Mouse (Mus musculus) neural tube, embryonic 14.5 days (tissue): ENCODE measurements at regions not wholly inside any gene's neighbourhood (a gene's known extent, or its start where the extent isn't known, plus 50 kb on each side); places are given as distances from the start of the nearest gene placed in this dataset.

ENCODE experiments used
- ATAC-seq: fragments of 200-750 bp; cut with Nextera tagmentation; 2 replicates; pipeline ENCODE4 v1.8.0; 2017; ENCODE audit warnings: low read depth, mild to moderate bottlenecking, moderate TSS enrichment, moderate library complexity
- H3K27ac ChIP-seq: fragments of 300-500 bp; sonication (generic); 2 replicates; pipeline ENCODE4 v1.5.1; 2014; ENCODE audit warnings: low read depth, mild to moderate bottlenecking, control low read depth, low read length, moderate library complexity, mixed read lengths
- H3K27me3 ChIP-seq: fragments of 300-500 bp; sonication (generic); 2 replicates; pipeline ENCODE4 v1.6.1; 2014; ENCODE audit warnings: low read length; ENCODE audit not compliant: control insufficient read depth, insufficient read depth
- H3K36me3 ChIP-seq: fragments of 300-500 bp; sonication (generic); 2 replicates; pipeline ENCODE4 v1.6.1; 2014; ENCODE audit warnings: low read length, mixed read lengths; ENCODE audit not compliant: control insufficient read depth, insufficient read depth
- H3K4me1 ChIP-seq: fragments of 300-500 bp; sonication (generic); 2 replicates; pipeline ENCODE4 v1.6.1; 2014; ENCODE audit warnings: low read length; ENCODE audit not compliant: control insufficient read depth, insufficient read depth
- H3K4me2 ChIP-seq: fragments of 300-500 bp; sonication (generic); 2 replicates; pipeline ENCODE4 v1.6.1; 2014; ENCODE audit warnings: mild to moderate bottlenecking, low read depth, low read length, control low read depth
- H3K4me3 ChIP-seq: fragments of 300-500 bp; sonication (generic); 2 replicates; pipeline ENCODE4 v1.5.1; 2014; ENCODE audit warnings: low read depth, low read length, control low read depth, mixed read lengths
- H3K9ac ChIP-seq: fragments of 300-500 bp; sonication (generic); replicated peaks from 2 replicates; pipeline ENCODE4 v1.6.1; 2014; ENCODE audit warnings: low read depth, mild to moderate bottlenecking, control low read depth, low read length, mixed read lengths
- H3K9me3 ChIP-seq: fragments of 300-500 bp; sonication (generic); 2 replicates; pipeline ENCODE4 v1.6.1; 2016; ENCODE audit warnings: low read length; ENCODE audit not compliant: control insufficient read depth
- WGBS: fragments of 180-500 bp; shearing (Covaris S2); extraction: QIAGEN DNeasy Blood & Tissue Kit; methylation state at CpG from one replicate; pipeline ENCODE4 v1.1.7; 2014; 5-methylcytosine and 5-hydroxymethylcytosine counted together

- no peak for ATAC-seq
- no peaks in the 10 kb centered on the region for H3K9me3 ChIP-seq
- 90% methylated on average over 4 of the region's 4 CpGs for WGBS
Measured at GRCm38 (mm10) chr10:17450240-17450639, 272.8 kb upstream of the Cited2 start.

GRCm38 (mm10) chr10:17470880-17471279 is 252.1 kb upstream of the Cited2 start:
- 87% methylated on average over 4 of the region's 4 CpGs for WGBS
- no peaks in the 10 kb centered on the region for H3K27me3 ChIP-seq
- H3K36me3 ChIP-seq, result no peaks in the 10 kb centered on the region
- no peak overlapping the region for H3K4me2 ChIP-seq
- no peak for ATAC-seq
- H3K9ac ChIP-seq, result no peak overlapping the region
- H3K9me3 ChIP-seq, result no peaks in the 10 kb centered on the region
- H3K4me1 ChIP-seq, result no peaks in the 10 kb centered on the region
- H3K4me3 ChIP-seq, result no peak overlapping the region
- H3K27ac ChIP-seq, result no peak overlapping the region

More at GRCm38 (mm10) chr10:17450240-17450639, 272.8 kb upstream of the Cited2 start:
- Histone ChIP-seq H3K27me3 (no peaks in the 10 kb centered on the region), H3K27ac (no peak overlapping the region), H3K36me3 (no peaks in the 10 kb centered on the region), H3K4me3 (no peak overlapping the region), H3K4me1 (no peaks in the 10 kb centered on the region), H3K9ac (no peak overlapping the region), H3K4me2 (no peak overlapping the region)

- 58% methylated on average over 5 of the region's 5 CpGs for WGBS
- no peaks in the 10 kb centered on the region for H3K9me3 ChIP-seq
Measured at GRCm38 (mm10) chr10:17472536-17472935, 250.5 kb upstream of the Cited2 start.

GRCm38 (mm10) chr10:17475976-17476375 is 247.0 kb upstream of the Cited2 start:
- Histone ChIP-seq H3K27me3 (no peaks in the 10 kb centered on the region), H3K4me3 (no peak overlapping the region), H3K4me1 (no peaks in the 10 kb centered on the region), H3K9ac (no peak overlapping the region), H3K36me3 (no peaks in the 10 kb centered on the region), H3K9me3 (no peaks in the 10 kb centered on the region), H3K27ac (no peak overlapping the region), H3K4me2 (no peak overlapping the region)
- ATAC-seq, result no peak
- 92% methylated on average over 3 of the region's 3 CpGs for WGBS

More at GRCm38 (mm10) chr10:17472536-17472935, 250.5 kb upstream of the Cited2 start:
- no peak overlapping the region for H3K4me2 ChIP-seq
- ATAC-seq, result no peak
- H3K27me3 ChIP-seq, result no peaks in the 10 kb centered on the region
- no peaks in the 10 kb centered on the region for H3K36me3 ChIP-seq
- H3K4me1 ChIP-seq, result no peaks in the 10 kb centered on the region
- no peak overlapping the region for H3K27ac ChIP-seq
- H3K9ac ChIP-seq, result no peak overlapping the region
- no peak overlapping the region for H3K4me3 ChIP-seq

GRCm38 (mm10) chr10:17476720-17477119 is 246.3 kb upstream of the Cited2 start:
- 94% methylated on average over 6 of the region's 6 CpGs for WGBS

GRCm38 (mm10) chr10:17478761-17479632 is 244.0 kb upstream of the Cited2 start:
- H3K9me3 ChIP-seq, result no peaks in the 10 kb centered on the region
- peak overlapping the region; percentile 16; the same call in 1 of the 2 replicates for H3K4me2 ChIP-seq
- no peak overlapping the region for H3K9ac ChIP-seq
- no peaks in the 10 kb centered on the region for H3K27me3 ChIP-seq
- H3K4me3 ChIP-seq, result no peak overlapping the region
- no peaks in the 10 kb centered on the region for H3K36me3 ChIP-seq
- H3K4me1 ChIP-seq, result no peaks in the 10 kb centered on the region
- WGBS, result 18% methylated on average over 8 of the region's 8 CpGs
- H3K27ac ChIP-seq, result no peak overlapping the region
- peak; percentile 80 for ATAC-seq

More at GRCm38 (mm10) chr10:17476720-17477119, 246.3 kb upstream of the Cited2 start:
- Histone ChIP-seq H3K27ac (no peak overlapping the region), H3K36me3 (no peaks in the 10 kb centered on the region), H3K4me2 (no peak overlapping the region), H3K27me3 (no peaks in the 10 kb centered on the region), H3K9ac (no peak overlapping the region), H3K4me3 (no peak overlapping the region), H3K4me1 (no peaks in the 10 kb centered on the region), H3K9me3 (no peaks in the 10 kb centered on the region)
- no peak for ATAC-seq

GRCm38 (mm10) chr10:17482751-17483150 is 240.3 kb upstream of the Cited2 start:
- 85% methylated on average over 4 of the region's 4 CpGs for WGBS
- no peak for ATAC-seq

GRCm38 (mm10) chr10:17485049-17485449 is 238.0 kb upstream of the Cited2 start:
- Histone ChIP-seq H3K9ac (no peak overlapping the region), H3K4me3 (no peak overlapping the region), H3K27ac (no peak overlapping the region), H3K4me1 (no peaks in the 10 kb centered on the region), H3K9me3 (no peaks in the 10 kb centered on the region), H3K36me3 (no peaks in the 10 kb centered on the region), H3K27me3 (no peaks in the 10 kb centered on the region), H3K4me2 (no peak overlapping the region)
- 87% methylated on average over 5 of the region's 5 CpGs for WGBS
- no peak for ATAC-seq

More at GRCm38 (mm10) chr10:17482751-17483150, 240.3 kb upstream of the Cited2 start:
- no peaks in the 10 kb centered on the region for H3K4me1 ChIP-seq
- no peak overlapping the region for H3K27ac ChIP-seq
- H3K9ac ChIP-seq, result no peak overlapping the region
- H3K27me3 ChIP-seq, result no peaks in the 10 kb centered on the region
- H3K9me3 ChIP-seq, result no peaks in the 10 kb centered on the region
- H3K4me2 ChIP-seq, result no peak overlapping the region
- no peaks in the 10 kb centered on the region for H3K36me3 ChIP-seq
- H3K4me3 ChIP-seq, result no peak overlapping the region

- 95% methylated on average over 2 of the region's 2 CpGs for WGBS
- Histone ChIP-seq H3K4me3 (no peak overlapping the region), H3K4me2 (no peak overlapping the region), H3K27ac (no peak overlapping the region), H3K4me1 (no peaks in the 10 kb centered on the region), H3K36me3 (no peaks in the 10 kb centered on the region), H3K9ac (no peak overlapping the region), H3K9me3 (no peaks in the 10 kb centered on the region), H3K27me3 (no peaks in the 10 kb centered on the region)
- no peak for ATAC-seq
Measured at GRCm38 (mm10) chr10:17485515-17485914, 237.5 kb upstream of the Cited2 start.
